Mouse (Mus musculus): Measurements from ENCODE around the gene Ppp1r9a.

GRCm38 (mm10) chr6:5097309-5097708, 194.6 kb downstream of the Ppp1r9a start:
- TF ChIP-seq CTCF (IDR thresholded peaks at IDR 0.05; ENCODE audit: control insufficient read depth, insufficient read depth, low read length) (no peak), POLR2A (IDR thresholded peaks at IDR 0.05; ENCODE audit: borderline replicate concordance, control insufficient read depth, low read depth, low read length) (no peak)
